Mouse (Mus musculus): ENCODE results near the gene Ubxn11. TPM values are rescaled to one million over a fixed set of nuclear protein-coding genes. Genes with fewer than 3 reads are reported as not detected.

Gene Ubxn11
- total and polyA plus RNA-seq, 2 experiments from 2014 or later, result 4.9 to 11.2 TPM

DNA sequence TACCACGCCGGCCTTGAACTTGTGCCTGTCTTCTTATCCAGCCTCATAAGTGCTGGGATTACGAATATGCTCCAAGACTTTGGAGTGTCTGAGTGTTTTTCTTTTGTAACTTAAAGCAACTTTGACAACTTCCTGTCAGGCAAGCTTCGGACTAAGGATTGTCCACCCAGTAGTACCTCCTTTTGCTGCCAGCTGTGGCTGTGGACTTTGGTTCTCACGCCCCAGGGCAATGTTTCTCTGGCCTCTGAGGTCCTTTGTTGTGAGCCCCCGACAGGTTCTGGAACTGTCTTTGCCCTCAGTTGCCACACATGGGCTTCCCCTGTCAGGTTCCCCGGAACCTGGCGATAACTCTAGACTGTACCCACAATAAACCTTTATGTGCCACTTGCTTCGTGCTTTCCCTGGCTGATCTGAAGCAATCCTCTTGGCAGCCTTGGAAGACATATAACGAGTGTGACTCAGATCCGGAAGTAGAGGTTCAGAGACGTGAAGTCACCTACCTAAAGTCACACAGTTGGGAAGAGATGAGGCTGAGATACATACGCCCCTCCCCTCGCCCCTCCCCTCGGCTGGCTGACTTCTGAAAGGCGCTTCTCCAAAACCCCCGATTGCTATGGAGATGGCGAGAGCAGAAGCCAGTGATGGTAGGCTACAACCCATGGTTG lies 41.1 kb upstream of the Ubxn11 start:
- DNase-seq (ENCODE audit: low spot score) (no peak), ATAC-seq (ENCODE audit: low FRiP score) (no peak)
- no peaks in the 10 kb centered on the region for H3K36me3 ChIP-seq (ENCODE audit: insufficient read depth, low read length)
- H3K27me3 ChIP-seq (ENCODE audit: insufficient read depth, low read length), result no peaks in the 10 kb centered on the region; the same call in 1 of the 2 replicates
- no peak overlapping the region for H3K27ac ChIP-seq (ENCODE audit: low read depth, low read length)
- no peak overlapping the region for H3K4me3 ChIP-seq (ENCODE audit: low read depth, low read length)
- H3K4me1 ChIP-seq (ENCODE audit: insufficient read depth, low read length), result no peaks in the 10 kb centered on the region
- TF ChIP-seq CTCF (IDR thresholded peaks at IDR 0.05), result no peak
- no peak overlapping the region for H3K4me2 ChIP-seq (ENCODE audit: low read depth, low read length, poor library complexity, severe bottlenecking)
- 67% methylated on average over 18 of the region's 18 CpGs for WGBS
- no peak overlapping the region for H3K9ac ChIP-seq (replicated peaks; ENCODE audit: low read length, poor library complexity, severe bottlenecking)
- H3K9me3 ChIP-seq (ENCODE audit: low read length), result no peaks in the 10 kb centered on the region

DNA sequence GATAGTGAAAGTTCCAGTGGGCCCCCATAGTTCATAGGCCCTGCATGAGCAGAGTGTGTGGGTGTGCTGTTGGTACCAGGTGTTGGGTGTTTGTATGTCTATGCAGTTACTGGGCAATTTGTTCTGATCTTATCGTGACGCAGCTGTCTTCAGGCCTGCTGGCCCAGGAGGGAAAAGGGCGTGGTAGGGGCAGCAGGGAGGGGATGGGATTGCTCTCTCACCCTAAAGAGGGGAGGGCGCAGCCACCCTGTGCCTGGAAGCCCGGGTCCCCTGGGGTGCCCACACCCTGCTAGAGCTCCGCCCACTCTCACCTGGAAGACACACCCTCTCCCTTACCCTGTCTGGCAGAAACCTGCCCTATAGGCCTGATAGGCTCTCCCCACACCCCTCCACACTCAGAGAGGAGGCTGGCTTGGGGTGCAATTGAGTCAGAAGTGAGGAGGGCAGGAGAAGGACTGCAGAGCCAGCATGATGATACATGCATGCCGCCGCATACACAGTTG lies 40.4 kb upstream of the Ubxn11 start:
- no peak overlapping the region for H3K4me2 ChIP-seq (ENCODE audit: low read depth, low read length, poor library complexity, severe bottlenecking)
- no peak for TF ChIP-seq CTCF (IDR thresholded peaks at IDR 0.05)
- WGBS, result 62% methylated on average over 8 of the region's 8 CpGs
- H3K4me1 ChIP-seq (ENCODE audit: insufficient read depth, low read length), result no peaks in the 10 kb centered on the region
- no peaks in the 10 kb centered on the region for H3K9me3 ChIP-seq (ENCODE audit: low read length)
- no peak overlapping the region for H3K4me3 ChIP-seq (ENCODE audit: low read depth, low read length)
- ATAC-seq (ENCODE audit: low FRiP score), result no peak
- H3K36me3 ChIP-seq (ENCODE audit: insufficient read depth, low read length), result no peaks in the 10 kb centered on the region
- H3K27me3 ChIP-seq (ENCODE audit: insufficient read depth, low read length), result no peaks in the 10 kb centered on the region; the same call in 1 of the 2 replicates
- DNase-seq (ENCODE audit: low spot score), result no peak
- H3K9ac ChIP-seq (replicated peaks; ENCODE audit: low read length, poor library complexity, severe bottlenecking), result no peak overlapping the region
- no peak overlapping the region for H3K27ac ChIP-seq (ENCODE audit: low read depth, low read length)

- ATAC-seq (ENCODE audit: low FRiP score), result no peak
- no peak overlapping the region for H3K4me3 ChIP-seq (ENCODE audit: low read depth, low read length)
- H3K27me3 ChIP-seq (ENCODE audit: insufficient read depth, low read length), result no peaks in the 10 kb centered on the region; the same call in 1 of the 2 replicates
- H3K4me1 ChIP-seq (ENCODE audit: insufficient read depth, low read length), result no peaks in the 10 kb centered on the region
- DNase-seq (ENCODE audit: low spot score), result no peak
- no peaks in the 10 kb centered on the region for H3K36me3 ChIP-seq (ENCODE audit: insufficient read depth, low read length)
- H3K27ac ChIP-seq (ENCODE audit: low read depth, low read length), result no peak overlapping the region
- WGBS, result 65% methylated on average over 5 of the region's 8 CpGs
- H3K9ac ChIP-seq (replicated peaks; ENCODE audit: low read length, poor library complexity, severe bottlenecking), result no peak overlapping the region
- TF ChIP-seq CTCF (IDR thresholded peaks at IDR 0.05), result no peak
- no peaks in the 10 kb centered on the region for H3K9me3 ChIP-seq (ENCODE audit: low read length)
- H3K4me2 ChIP-seq (ENCODE audit: low read depth, low read length, poor library complexity, severe bottlenecking), result no peak overlapping the region
These were observed 39.8 kb upstream of the Ubxn11 start for GRCm38 (mm10) chr4:134062561-134062960.

DNA sequence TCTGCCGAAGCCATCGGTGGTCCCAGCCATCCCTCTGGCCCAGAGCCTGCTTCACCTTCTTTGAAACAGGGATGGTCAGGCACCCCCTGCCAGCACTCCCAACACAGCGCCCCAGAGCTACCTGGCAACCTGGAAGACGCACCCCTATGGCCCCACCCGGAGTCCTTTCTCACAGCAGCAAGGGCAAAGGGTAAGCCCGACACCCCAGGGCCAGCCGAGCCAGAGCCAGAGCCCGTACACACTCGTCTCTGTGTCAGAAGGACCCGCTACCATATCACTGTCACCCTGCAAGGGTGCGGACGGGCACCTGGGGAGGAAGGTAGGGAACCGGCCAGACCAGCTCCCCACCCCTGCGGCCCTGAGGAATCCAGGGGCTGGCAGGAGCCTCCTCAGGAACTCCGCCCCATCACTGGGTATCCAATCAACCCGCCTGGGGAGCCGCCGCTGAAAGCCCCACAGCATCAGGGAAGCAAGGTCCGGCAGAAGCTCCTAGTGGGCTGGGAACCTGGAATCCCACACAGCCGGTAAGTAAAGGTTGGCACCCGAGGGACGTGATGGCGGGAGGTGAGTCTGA lies 36.9 kb upstream of the Ubxn11 start:
- H3K4me1 ChIP-seq (ENCODE audit: insufficient read depth, low read length), result no peaks in the 10 kb centered on the region
- no peaks in the 10 kb centered on the region for H3K9me3 ChIP-seq (ENCODE audit: low read length)
- no peak overlapping the region for H3K4me2 ChIP-seq (ENCODE audit: low read depth, low read length, poor library complexity, severe bottlenecking)
- 23% methylated on average over 23 of the region's 23 CpGs for WGBS
- no peak for TF ChIP-seq CTCF (IDR thresholded peaks at IDR 0.05)
- no peak for DNase-seq (ENCODE audit: low spot score)
- H3K27ac ChIP-seq (ENCODE audit: low read depth, low read length), result no peak overlapping the region
- no peak overlapping the region for H3K4me3 ChIP-seq (ENCODE audit: low read depth, low read length)
- H3K36me3 ChIP-seq (ENCODE audit: insufficient read depth, low read length), result no peaks in the 10 kb centered on the region
- ATAC-seq (ENCODE audit: low FRiP score), result no peak
- H3K9ac ChIP-seq (replicated peaks; ENCODE audit: low read length, poor library complexity, severe bottlenecking), result no peak overlapping the region
- no peaks in the 10 kb centered on the region for H3K27me3 ChIP-seq (ENCODE audit: insufficient read depth, low read length)

GRCm38 (mm10) chr4:134067383-134067782 lies 35.0 kb upstream of the Ubxn11 start:
- H3K4me1 ChIP-seq (ENCODE audit: insufficient read depth, low read length), result no peaks in the 10 kb centered on the region
- H3K9ac ChIP-seq (replicated peaks; ENCODE audit: low read length, poor library complexity, severe bottlenecking), result no peak overlapping the region
- 90% methylated on average over 8 of the region's 8 CpGs for WGBS
- DNase-seq (ENCODE audit: low spot score) (no peak), ATAC-seq (ENCODE audit: low FRiP score) (no peak)
- H3K4me3 ChIP-seq (ENCODE audit: low read depth, low read length), result no peak overlapping the region
- no peak for TF ChIP-seq CTCF (IDR thresholded peaks at IDR 0.05)
- no peak overlapping the region for H3K4me2 ChIP-seq (ENCODE audit: low read depth, low read length, poor library complexity, severe bottlenecking)
- H3K9me3 ChIP-seq (ENCODE audit: low read length), result no peaks in the 10 kb centered on the region
- H3K27me3 ChIP-seq (ENCODE audit: insufficient read depth, low read length), result no peaks in the 10 kb centered on the region
- H3K36me3 ChIP-seq (ENCODE audit: insufficient read depth, low read length), result no peaks in the 10 kb centered on the region
- no peak overlapping the region for H3K27ac ChIP-seq (ENCODE audit: low read depth, low read length)

GRCm38 (mm10) chr4:134067833-134068544 lies 34.4 kb upstream of the Ubxn11 start:
- no peak for TF ChIP-seq CTCF (IDR thresholded peaks at IDR 0.05)
- no peak overlapping the region for H3K27ac ChIP-seq (ENCODE audit: low read depth, low read length)
- H3K36me3 ChIP-seq (ENCODE audit: insufficient read depth, low read length), result no peaks in the 10 kb centered on the region
- no peak overlapping the region for H3K4me3 ChIP-seq (ENCODE audit: low read depth, low read length)
- H3K4me1 ChIP-seq (ENCODE audit: insufficient read depth, low read length), result no peaks in the 10 kb centered on the region
- H3K27me3 ChIP-seq (ENCODE audit: insufficient read depth, low read length), result no peaks in the 10 kb centered on the region
- DNase-seq (ENCODE audit: low spot score) (no peak), ATAC-seq (ENCODE audit: low FRiP score) (no peak)
- no peak overlapping the region for H3K9ac ChIP-seq (replicated peaks; ENCODE audit: low read length, poor library complexity, severe bottlenecking)
- no peaks in the 10 kb centered on the region for H3K9me3 ChIP-seq (ENCODE audit: low read length)
- H3K4me2 ChIP-seq (ENCODE audit: low read depth, low read length, poor library complexity, severe bottlenecking), result no peak overlapping the region
- 84% methylated on average over 7 of the region's 7 CpGs for WGBS
